Comparison of ENCODE assay signal across 24 mouse cellular contexts in the genomic region with DNA sequence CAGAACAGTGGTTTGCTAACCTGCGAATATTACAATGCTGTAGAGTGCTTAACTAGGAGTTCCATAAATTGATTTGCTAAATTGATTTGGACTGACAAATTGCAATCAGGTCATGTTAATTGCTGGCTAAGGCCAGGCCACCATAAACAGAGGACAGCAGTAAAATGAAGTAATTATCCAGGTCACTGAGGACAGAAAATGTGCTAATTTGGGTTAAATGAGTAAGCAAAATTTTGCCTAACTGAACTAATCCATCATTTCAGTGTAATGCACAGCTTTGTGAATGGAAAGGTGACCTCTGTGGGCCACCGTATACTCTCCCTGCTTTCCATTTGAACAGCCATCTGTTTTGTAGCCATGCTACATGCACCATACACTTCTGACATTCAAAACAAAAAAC.
"Had no signal": no experiment of that assay in that cellular context is flagged by ENCODE, and none has a peak within 500 bp of the region (broad histone marks: within the 10 kb centered on the region; RNA-seq: fewer than 3 reads in every experiment).

No protein-coding gene starts in this region.

- H3K4me3 ChIP-seq: heart, adult 2 months; heart, embryonic 13.5 days; heart, embryonic 15.5 days; hindbrain, embryonic 13.5 days; hindbrain, embryonic 15.5 days; kidney, embryonic 15.5 days; limb, embryonic 13.5 days; limb, embryonic 15.5 days had no signal

- H3K9me3 ChIP-seq: heart, embryonic 13.5 days; heart, embryonic 15.5 days; hindbrain, embryonic 13.5 days; hindbrain, embryonic 15.5 days; kidney, embryonic 15.5 days; limb, embryonic 13.5 days; limb, embryonic 15.5 days had no signal

- H3K36me3 ChIP-seq: heart, embryonic 13.5 days; heart, embryonic 15.5 days; hindbrain, embryonic 13.5 days; hindbrain, embryonic 15.5 days; kidney, embryonic 15.5 days; limb, embryonic 13.5 days; limb, embryonic 15.5 days had no signal

- DNase-seq: gastrocnemius, postnatal 14 days; gastrocnemius, postnatal 36 days; heart, adult 11 months; heart, adult 2 months; heart, postnatal 14 days; heart, postnatal 36 days; kidney, adult 11 months; kidney, postnatal 14 days; kidney, postnatal 36 days; layer of hippocampus, adult 9-11 months; layer of hippocampus, postnatal 36 days had no signal

- H3K4me1 ChIP-seq: heart, embryonic 13.5 days; heart, embryonic 15.5 days; hindbrain, embryonic 15.5 days; kidney, embryonic 15.5 days had no signal

- H3K9ac ChIP-seq: heart, embryonic 13.5 days; heart, embryonic 15.5 days; hindbrain, embryonic 13.5 days; hindbrain, embryonic 15.5 days; kidney, embryonic 15.5 days; limb, embryonic 13.5 days; limb, embryonic 15.5 days; liver, embryonic 14.5 days had no signal

- H3K27ac ChIP-seq: heart, adult 2 months; heart, embryonic 13.5 days; heart, embryonic 15.5 days; hindbrain, embryonic 13.5 days; hindbrain, embryonic 15.5 days; hindbrain, postnatal 0 days; kidney, embryonic 15.5 days; kidney, postnatal 0 days; limb, embryonic 13.5 days; limb, embryonic 15.5 days; liver, embryonic 14.5 days had no signal

- ATAC-seq: hindbrain, postnatal 0 days; intestine, embryonic 16.5 days had no signal

- H3K4me2 ChIP-seq: heart, embryonic 11.5 days; heart, embryonic 13.5 days; heart, embryonic 15.5 days; hindbrain, embryonic 13.5 days; hindbrain, embryonic 15.5 days; kidney, embryonic 15.5 days; limb, embryonic 13.5 days; limb, embryonic 15.5 days; liver, embryonic 11.5 days had no signal

- H3K27me3 ChIP-seq: heart, embryonic 13.5 days; heart, embryonic 15.5 days; hindbrain, embryonic 13.5 days; hindbrain, embryonic 15.5 days; kidney, embryonic 15.5 days; limb, embryonic 13.5 days; limb, embryonic 15.5 days had no signal
